7 mouse cellular contexts compared by ENCODE assay signal in genomic region chr7:28268042-28268531, GRCm38 (mm10). TPM values are rescaled to one million over a fixed set of nuclear protein-coding genes. Genes with fewer than 3 reads are reported as not detected.
DNase-seq lines count a peak whose midpoint lies in the region; ATAC-seq lines count a peak whose summit lies in the region.

No protein-coding gene starts in this region.

- peak; percentile 84 for DNase-seq in adrenal gland, adult 2 months
- peak; percentile 64 for DNase-seq in embryo, embryonic 10 days (ENCODE audit: low spot score)
- DNase-seq in heart, adult 11 months: peak; percentile 96
- DNase-seq in limb, embryonic 11.5 days (ENCODE audit: low spot score): peak; percentile 74
- peak; percentile 20 to 40 for DNase-seq in spleen, postnatal 10 days (ENCODE audit: low spot score in 2 of 2)

- peak overlapping the region; percentile 82 for H3K27ac ChIP-seq in intestine, embryonic 16.5 days (ENCODE audit: low read length)
- H3K27ac ChIP-seq in limb, embryonic 11.5 days (replicated peaks; ENCODE audit: low read depth, low read length): peak overlapping the region; percentile 89
- peak overlapping the region; percentile 94 for H3K27ac ChIP-seq in midbrain, embryonic 12.5 days (replicated peaks)

- peaks cover 3% of the 10 kb centered on the region for H3K4me1 ChIP-seq in intestine, embryonic 16.5 days (ENCODE audit: control insufficient read depth, insufficient read depth, low read length)
- no peaks in the 10 kb centered on the region for H3K4me1 ChIP-seq in limb, embryonic 11.5 days (ENCODE audit: control insufficient read depth, insufficient read depth, low read length)
- H3K4me1 ChIP-seq in midbrain, embryonic 12.5 days: peaks cover 11% of the 10 kb centered on the region

- peak overlapping the region; percentile 92 for H3K4me3 ChIP-seq in intestine, embryonic 16.5 days (ENCODE audit: low read length)
- H3K4me3 ChIP-seq in limb, embryonic 11.5 days (ENCODE audit: low read depth, low read length): peak overlapping the region; percentile 72
- peak overlapping the region; percentile 89 for H3K4me3 ChIP-seq in midbrain, embryonic 12.5 days

- H3K27me3 ChIP-seq in intestine, embryonic 16.5 days (replicated peaks; ENCODE audit: control insufficient read depth, insufficient read depth, low read length): no peaks in the 10 kb centered on the region
- H3K27me3 ChIP-seq in limb, embryonic 11.5 days (ENCODE audit: control insufficient read depth, insufficient read depth, low read length): no peaks in the 10 kb centered on the region
- H3K27me3 ChIP-seq in midbrain, embryonic 12.5 days: 0 out of 2 replicates have a peak, but pooled peaks cover 7% of the 10 kb centered on the region

- ATAC-seq in intestine, embryonic 16.5 days: peak; percentile 84
- peak; percentile 48; the same call in 1 of the 2 replicates for ATAC-seq in limb, embryonic 11.5 days (ENCODE audit: insufficient number of reproducible peaks, low FRiP score, low TSS enrichment, low read depth)
- ATAC-seq in midbrain, embryonic 12.5 days (ENCODE audit: low FRiP score, low read depth): peak; percentile 83

- H3K36me3 ChIP-seq in intestine, embryonic 16.5 days (ENCODE audit: control insufficient read depth, insufficient read depth, low read length): 0 out of 2 replicates have a peak, but pooled peaks cover 3% of the 10 kb centered on the region
- H3K36me3 ChIP-seq in limb, embryonic 11.5 days (ENCODE audit: control insufficient read depth, insufficient read depth, low read length): peaks cover 2% of the 10 kb centered on the region
- peaks cover 32% of the 10 kb centered on the region for H3K36me3 ChIP-seq in midbrain, embryonic 12.5 days

- no peaks in the 10 kb centered on the region for H3K9me3 ChIP-seq in intestine, embryonic 16.5 days (ENCODE audit: control insufficient read depth, low read length)
- no peaks in the 10 kb centered on the region for H3K9me3 ChIP-seq in limb, embryonic 11.5 days (ENCODE audit: control insufficient read depth, low read length)
- no peaks in the 10 kb centered on the region for H3K9me3 ChIP-seq in midbrain, embryonic 12.5 days

- H3K9ac ChIP-seq in intestine, embryonic 16.5 days (ENCODE audit: low read depth, low read length): peak overlapping the region; percentile 97
- peak overlapping the region; percentile 98 for H3K9ac ChIP-seq in limb, embryonic 11.5 days (ENCODE audit: low read length)
- H3K9ac ChIP-seq in midbrain, embryonic 12.5 days (replicated peaks): peak overlapping the region; percentile 99

- WGBS in intestine, embryonic 16.5 days: under 1% methylated on average over 58 of the region's 62 CpGs
- under 1% methylated on average over 49 of the region's 62 CpGs for WGBS in limb, embryonic 11.5 days
- under 1% methylated on average over 44 of the region's 62 CpGs for WGBS in midbrain, embryonic 12.5 days

- H3K4me2 ChIP-seq in intestine, embryonic 16.5 days (ENCODE audit: low read depth, low read length): peak overlapping the region; percentile 91
- peak overlapping the region; percentile 68 for H3K4me2 ChIP-seq in limb, embryonic 11.5 days (ENCODE audit: low read depth, severe bottlenecking)
- H3K4me2 ChIP-seq in midbrain, embryonic 12.5 days (replicated peaks): peak overlapping the region; percentile 84

RNA-seq across cellular contexts. Expression of gene Eid2, which starts 0.4 kb away (rescaled TPM):
- total RNA-seq in adrenal gland, adult 2 months (2021): 10 to 100 TPM; 23.4 to 24.4 TPM
- 30.4 and 36.8 TPM in 2 replicates for polyA plus RNA-seq in adrenal gland, adult 2 months (2012; rRNA removed)
- 0.77 and 0.98 TPM in 2 replicates for polyA plus RNA-seq in intestine, embryonic 16.5 days (2015; fragmentation: Nextera tagmentation; extraction: Ambion mirVana)
- 12.8 and 16.2 TPM in 2 replicates for polyA plus RNA-seq in limb, embryonic 11.5 days (2014; fragmentation: Nextera tagmentation; extraction: Ambion mirVana)
- polyA plus RNA-seq in midbrain, embryonic 12.5 days (2016; fragmentation: Nextera tagmentation; extraction: Ambion mirVana): 5.7 and 7.3 TPM in 2 replicates

RNA-seq across cellular contexts. Expression of gene Eid2b, which starts 9.5 kb away (rescaled TPM):
- total RNA-seq in adrenal gland, adult 2 months (2021): 10 to 100 TPM in 1 of 2 experiments, 1 to 10 TPM in 1; 9.1 to 17.6 TPM
- polyA plus RNA-seq in adrenal gland, adult 2 months (2012; rRNA removed): 44.8 and 49.6 TPM in 2 replicates
- 5.7 and 6.2 TPM in 2 replicates for polyA plus RNA-seq in intestine, embryonic 16.5 days (2015; fragmentation: Nextera tagmentation; extraction: Ambion mirVana)
- polyA plus RNA-seq in limb, embryonic 11.5 days (2014; fragmentation: Nextera tagmentation; extraction: Ambion mirVana): 11.4 TPM in 2 replicates
- polyA plus RNA-seq in midbrain, embryonic 12.5 days (2016; fragmentation: Nextera tagmentation; extraction: Ambion mirVana): 25.2 and 27.4 TPM in 2 replicates

RNA-seq across cellular contexts. Expression of gene Selenov, which starts 22.9 kb away (rescaled TPM):
- total RNA-seq in adrenal gland, adult 2 months (2021): not detected
- 0.19 TPM in 1 of 2 replicates, not detected in the other for polyA plus RNA-seq in adrenal gland, adult 2 months (2012; rRNA removed)
- 0.21 TPM in 1 of 2 replicates, not detected in the other for polyA plus RNA-seq in intestine, embryonic 16.5 days (2015; fragmentation: Nextera tagmentation; extraction: Ambion mirVana)
- 0.41 TPM in 1 of 2 replicates, not detected in the other for polyA plus RNA-seq in limb, embryonic 11.5 days (2014; fragmentation: Nextera tagmentation; extraction: Ambion mirVana)
- 0.90 and 1.6 TPM in 2 replicates for polyA plus RNA-seq in midbrain, embryonic 12.5 days (2016; fragmentation: Nextera tagmentation; extraction: Ambion mirVana)

RNA-seq across cellular contexts. Expression of gene Dll3, which starts 34.0 kb away (rescaled TPM):
- under 1 TPM in 1 of 2 experiments, not detected in 1; 0.10 TPM for total RNA-seq in adrenal gland, adult 2 months (2021)
- polyA plus RNA-seq in adrenal gland, adult 2 months (2012; rRNA removed): 0.16 and 0.29 TPM in 2 replicates
- polyA plus RNA-seq in intestine, embryonic 16.5 days (2015; fragmentation: Nextera tagmentation; extraction: Ambion mirVana): 2.3 and 3.3 TPM in 2 replicates
- polyA plus RNA-seq in limb, embryonic 11.5 days (2014; fragmentation: Nextera tagmentation; extraction: Ambion mirVana): 2.7 and 4.3 TPM in 2 replicates
- 86.8 and 91.4 TPM in 2 replicates for polyA plus RNA-seq in midbrain, embryonic 12.5 days (2016; fragmentation: Nextera tagmentation; extraction: Ambion mirVana)

RNA-seq across cellular contexts. Expression of gene Timm50, which starts 43.8 kb away (rescaled TPM):
- 10 to 100 TPM; 66.6 to 99.9 TPM for total RNA-seq in adrenal gland, adult 2 months (2021)
- 90.5 and 101 TPM in 2 replicates for polyA plus RNA-seq in adrenal gland, adult 2 months (2012; rRNA removed)
- polyA plus RNA-seq in intestine, embryonic 16.5 days (2015; fragmentation: Nextera tagmentation; extraction: Ambion mirVana): 161 and 174 TPM in 2 replicates
- polyA plus RNA-seq in limb, embryonic 11.5 days (2014; fragmentation: Nextera tagmentation; extraction: Ambion mirVana): 184 and 205 TPM in 2 replicates
- 188 and 193 TPM in 2 replicates for polyA plus RNA-seq in midbrain, embryonic 12.5 days (2016; fragmentation: Nextera tagmentation; extraction: Ambion mirVana)

Comparison
In these comparisons a context has a peak if more than half of its experiments do, and no peak if none do; other contexts are left out.
1. Peak in every context shown above with its lines: DNase-seq, ATAC-seq, H3K4me3 ChIP-seq and H3K27ac ChIP-seq.
2. DNase-seq: peak in every context shown above with its lines; median percentile 96 in heart, adult 11 months; 84 in adrenal gland, adult 2 months; 74 in limb, embryonic 11.5 days; 64 in embryo, embryonic 10 days; 30 in spleen, postnatal 10 days.